Mouse (Mus musculus) midbrain, embryonic 11.5 days (tissue): Measurements from ENCODE around the gene Dbndd2. TPM values are rescaled to one million over a fixed set of nuclear protein-coding genes. Genes with fewer than 3 reads are reported as not detected.

ENCODE experiments used
- ATAC-seq: fragments of 200-750 bp; cut with Nextera tagmentation; 2 replicates; pipeline ENCODE4 v1.8.0; 2017; ENCODE audit warnings: moderate TSS enrichment, moderate library complexity; ENCODE audit not compliant: low FRiP score
- DNase-seq: peaks from one replicate; pipeline ENCODE4 v3.0.0; 2015; ENCODE audit warnings: low spot score; ENCODE audit errors: missing footprints
- H3K27ac ChIP-seq: fragments of 300-500 bp; sonication (generic); 2 replicates; pipeline ENCODE4 v1.5.1; 2014; ENCODE audit warnings: low read depth, low read length
- H3K27me3 ChIP-seq: fragments of 300-500 bp; sonication (generic); 2 replicates; pipeline ENCODE4 v1.6.1; 2014; ENCODE audit warnings: mild to moderate bottlenecking, low read length, moderate library complexity, mixed read lengths; ENCODE audit not compliant: control insufficient read depth, insufficient read depth
- H3K36me3 ChIP-seq: fragments of 300-500 bp; sonication (generic); 2 replicates; pipeline ENCODE4 v1.6.1; 2014; ENCODE audit warnings: mild to moderate bottlenecking, low read length, moderate library complexity, mixed read lengths; ENCODE audit not compliant: control insufficient read depth, insufficient read depth
- H3K4me1 ChIP-seq: fragments of 300-500 bp; sonication (generic); 2 replicates; pipeline ENCODE4 v1.6.1; 2014; ENCODE audit warnings: low read length; ENCODE audit not compliant: control insufficient read depth, insufficient read depth
- H3K4me2 ChIP-seq: fragments of 300-500 bp; sonication (generic); 2 replicates; pipeline ENCODE4 v1.6.1; 2014; ENCODE audit warnings: mild to moderate bottlenecking, moderate library complexity
- H3K4me3 ChIP-seq: fragments of 300-500 bp; sonication (generic); 2 replicates; pipeline ENCODE4 v1.5.1; 2014; ENCODE audit warnings: low read depth, low read length
- H3K9ac ChIP-seq: fragments of 300-500 bp; sonication (generic); 2 replicates; pipeline ENCODE4 v1.6.1; 2014; ENCODE audit warnings: low read length
- H3K9me3 ChIP-seq: fragments of 300-500 bp; sonication (generic); 2 replicates; pipeline ENCODE4 v1.6.1; 2016; ENCODE audit warnings: low read length; ENCODE audit not compliant: control insufficient read depth
- WGBS: fragments of 180-500 bp; shearing (Covaris S2); extraction: QIAGEN DNeasy Blood & Tissue Kit; methylation state at CpG from one replicate; pipeline ENCODE4 v1.1.7; 2014; 5-methylcytosine and 5-hydroxymethylcytosine counted together
- polyA plus RNA-seq: library from polyadenylated mRNA; unstranded; fragments of >200 nt; fragmentation: Nextera tagmentation; extraction: Ambion mirVana; gene quantifications from 2 replicates; pipeline ENCODE4 v1.2.1, GENCODE M21; 2014

Gene Dbndd2
- polyA plus RNA-seq, 1 experiment from 2014 or later = 3.4 TPM

GRCm38 (mm10) chr2:164517485-164518221, 31.7 kb downstream of the Dbndd2 start:
- ATAC-seq (no peak), DNase-seq (peak; percentile 86)
- H3K9ac ChIP-seq = no peak overlapping the region
- no peaks in the 10 kb centered on the region for H3K9me3 ChIP-seq
- no peak overlapping the region for H3K27ac ChIP-seq
- no peak overlapping the region for H3K4me2 ChIP-seq
- H3K4me1 ChIP-seq = no peaks in the 10 kb centered on the region
- 26% methylated on average over 10 of the region's 10 CpGs for WGBS
- H3K36me3 ChIP-seq = no peaks in the 10 kb centered on the region
- H3K4me3 ChIP-seq = no peak overlapping the region
- H3K27me3 ChIP-seq = no peaks in the 10 kb centered on the region; the same call in 1 of the 2 replicates

GRCm38 (mm10) chr2:164518266-164519170, 32.6 kb downstream of the Dbndd2 start:
- Histone ChIP-seq H3K9me3 (no peaks in the 10 kb centered on the region), H3K9ac (no peak overlapping the region), H3K4me3 (no peak overlapping the region), H3K27me3 (no peaks in the 10 kb centered on the region; the same call in 1 of the 2 replicates), H3K36me3 (no peaks in the 10 kb centered on the region), H3K27ac (no peak overlapping the region), H3K4me2 (no peak overlapping the region), H3K4me1 (no peaks in the 10 kb centered on the region)
- ATAC-seq = no peak
- 71% methylated on average over 11 of the region's 11 CpGs for WGBS
- no peak for DNase-seq

- Histone ChIP-seq H3K36me3 (no peaks in the 10 kb centered on the region), H3K4me3 (no peak overlapping the region), H3K9ac (no peak overlapping the region), H3K27ac (no peak overlapping the region), H3K27me3 (no peaks in the 10 kb centered on the region; the same call in 1 of the 2 replicates), H3K4me1 (no peaks in the 10 kb centered on the region), H3K9me3 (no peaks in the 10 kb centered on the region), H3K4me2 (no peak overlapping the region)
- ATAC-seq (no peak), DNase-seq (no peak)
- 81% methylated on average over 6 of the region's 6 CpGs for WGBS
Measured at GRCm38 (mm10) chr2:164519171-164519526, 33.2 kb downstream of the Dbndd2 start.

- 17% methylated on average over 3 of the region's 3 CpGs for WGBS
- H3K9me3 ChIP-seq = no peaks in the 10 kb centered on the region
- H3K27me3 ChIP-seq = no peaks in the 10 kb centered on the region; the same call in 1 of the 2 replicates
- 0 out of 2 replicates have a peak, but pooled peaks have one; percentile 33 for ATAC-seq
- no peaks in the 10 kb centered on the region for H3K36me3 ChIP-seq
- H3K27ac ChIP-seq = no peak overlapping the region
- no peak overlapping the region for H3K4me3 ChIP-seq
- no peaks in the 10 kb centered on the region for H3K4me1 ChIP-seq
- no peak overlapping the region for H3K9ac ChIP-seq
- DNase-seq = peak; percentile 86
- no peak overlapping the region for H3K4me2 ChIP-seq
Measured at GRCm38 (mm10) chr2:164520782-164521181, 34.9 kb downstream of the Dbndd2 start.

GRCm38 (mm10) chr2:164521841-164522240, 35.9 kb downstream of the Dbndd2 start:
- H3K36me3 ChIP-seq = no peaks in the 10 kb centered on the region
- H3K27ac ChIP-seq = no peak overlapping the region
- ATAC-seq = no peak
- WGBS = 20% methylated on average over 11 of the region's 11 CpGs
- H3K9me3 ChIP-seq = no peaks in the 10 kb centered on the region
- no peak for DNase-seq
- H3K4me1 ChIP-seq = no peaks in the 10 kb centered on the region
- no peak overlapping the region for H3K4me3 ChIP-seq
- no peak overlapping the region for H3K9ac ChIP-seq
- H3K4me2 ChIP-seq = no peak overlapping the region
- H3K27me3 ChIP-seq = no peaks in the 10 kb centered on the region; the same call in 1 of the 2 replicates

GRCm38 (mm10) chr2:164522280-164522679, 36.4 kb downstream of the Dbndd2 start:
- no peak overlapping the region for H3K4me3 ChIP-seq
- no peak for DNase-seq
- H3K4me1 ChIP-seq = no peaks in the 10 kb centered on the region
- no peaks in the 10 kb centered on the region for H3K36me3 ChIP-seq
- no peaks in the 10 kb centered on the region; the same call in 1 of the 2 replicates for H3K27me3 ChIP-seq
- 25% methylated on average over 8 of the region's 8 CpGs for WGBS
- H3K27ac ChIP-seq = no peak overlapping the region
- ATAC-seq = no peak
- H3K9me3 ChIP-seq = no peaks in the 10 kb centered on the region
- H3K4me2 ChIP-seq = no peak overlapping the region
- no peak overlapping the region for H3K9ac ChIP-seq

- Histone ChIP-seq H3K4me2 (no peak overlapping the region), H3K27ac (no peak overlapping the region), H3K27me3 (no peaks in the 10 kb centered on the region; the same call in 1 of the 2 replicates), H3K36me3 (no peaks in the 10 kb centered on the region), H3K4me1 (no peaks in the 10 kb centered on the region), H3K4me3 (no peak overlapping the region), H3K9me3 (no peaks in the 10 kb centered on the region), H3K9ac (no peak overlapping the region)
- no peak for DNase-seq
- no peak for ATAC-seq
- whole genome bisulfite sequencing = 88% methylated on average over 10 of the region's 10 CpGs
Measured at GRCm38 (mm10) chr2:164523301-164523773, 37.4 kb downstream of the Dbndd2 start.

GRCm38 (mm10) chr2:164528557-164528956, 42.7 kb downstream of the Dbndd2 start:
- H3K9me3 ChIP-seq = no peaks in the 10 kb centered on the region
- H3K4me1 ChIP-seq = no peaks in the 10 kb centered on the region
- no peak for ATAC-seq
- H3K27ac ChIP-seq = no peak overlapping the region
- no peaks in the 10 kb centered on the region for H3K36me3 ChIP-seq
- H3K9ac ChIP-seq = no peak overlapping the region
- no peaks in the 10 kb centered on the region for H3K27me3 ChIP-seq
- H3K4me2 ChIP-seq = no peak overlapping the region
- WGBS = 72% methylated on average over 5 of the region's 5 CpGs
- H3K4me3 ChIP-seq = no peak overlapping the region
- DNase-seq = no peak

- Histone ChIP-seq H3K36me3 (no peaks in the 10 kb centered on the region), H3K27ac (no peak overlapping the region), H3K9ac (no peak overlapping the region), H3K9me3 (no peaks in the 10 kb centered on the region), H3K4me3 (no peak overlapping the region), H3K4me1 (no peaks in the 10 kb centered on the region), H3K4me2 (no peak overlapping the region), H3K27me3 (no peaks in the 10 kb centered on the region)
- ATAC-seq (no peak), DNase-seq (peak; percentile 97)
- WGBS = 5% methylated on average over 3 of the region's 3 CpGs
Measured at GRCm38 (mm10) chr2:164531169-164531568, 45.3 kb downstream of the Dbndd2 start.
